Mouse (Mus musculus) megakaryocyte, embryonic 14.5 days (primary cell): ENCODE results near the gene Hpse2.

Experiments
- FLI1 ChIP-seq: IDR thresholded peaks from 2 replicates; pipeline ENCODE4 v1.6.1; 2012; ENCODE audit warnings: low read length, inconsistent platforms, mixed read lengths
- GATA1 ChIP-seq: IDR thresholded peaks from 3 replicates; pipeline ENCODE4 v1.6.1; 2012; ENCODE audit warnings: mixed read lengths, low read length, inconsistent platforms, borderline replicate concordance

- no peak for TF ChIP-seq GATA1
- no peak for TF ChIP-seq FLI1
Observed at GRCm38 (mm10) chr19:43424082-43424481, 35.9 kb upstream of the Hpse2 start.
